Mouse (Mus musculus): ENCODE measurements around the gene Osmr. TPM values are rescaled to one million over a fixed set of nuclear protein-coding genes. Genes with fewer than 3 reads are reported as not detected.
"Not testable (repeated sequence)": the region's sequence is repeated elsewhere in the genome, so short reads cannot be mapped to it uniquely, and the experiment has no call there.

Gene Osmr
- total RNA-seq, 4 experiments from 2014 or later: 6.4 to 14.2 (median 10.4) TPM

DNA sequence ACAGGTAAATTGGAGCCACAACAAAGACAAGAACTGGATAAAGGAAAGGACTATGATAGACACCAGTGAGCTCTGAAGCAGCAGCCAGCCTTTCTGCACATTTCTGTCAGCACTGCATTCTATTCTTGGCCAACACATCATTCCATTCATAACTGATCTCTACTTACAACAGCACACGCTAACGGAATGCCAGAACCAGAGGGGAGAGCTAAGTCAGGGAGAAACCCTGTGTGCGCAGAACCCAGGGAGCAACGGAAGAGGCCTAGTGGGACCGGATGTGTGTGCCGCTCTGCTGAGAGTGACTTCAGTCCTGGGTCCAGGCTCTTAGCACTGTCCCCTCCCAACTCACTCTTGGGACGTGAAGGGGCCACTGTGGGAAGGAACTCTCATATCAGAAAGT lies 13.2 kb downstream of the Osmr start:
- no peak for DNase-seq

DNA sequence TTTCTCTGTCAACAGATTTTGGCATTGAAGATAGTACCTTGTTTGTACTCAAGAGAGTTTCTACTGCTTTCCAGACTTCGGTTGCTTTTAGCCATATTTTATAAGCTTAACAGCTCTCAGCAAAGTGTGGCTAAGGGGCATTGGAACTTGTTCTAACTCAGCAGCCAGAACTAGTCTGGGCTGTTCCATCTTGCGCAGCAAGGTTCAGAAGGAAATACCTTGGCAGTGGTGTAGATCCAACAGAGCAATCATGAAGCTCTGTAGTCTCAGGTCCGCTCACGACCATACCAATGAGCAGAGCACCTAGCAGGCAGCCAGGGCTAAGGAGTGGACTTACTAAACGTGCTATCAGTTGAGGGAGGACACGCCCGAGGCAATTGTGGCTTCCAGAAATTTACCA lies 15.0 kb downstream of the Osmr start:
- DNase-seq: no peak

DNA sequence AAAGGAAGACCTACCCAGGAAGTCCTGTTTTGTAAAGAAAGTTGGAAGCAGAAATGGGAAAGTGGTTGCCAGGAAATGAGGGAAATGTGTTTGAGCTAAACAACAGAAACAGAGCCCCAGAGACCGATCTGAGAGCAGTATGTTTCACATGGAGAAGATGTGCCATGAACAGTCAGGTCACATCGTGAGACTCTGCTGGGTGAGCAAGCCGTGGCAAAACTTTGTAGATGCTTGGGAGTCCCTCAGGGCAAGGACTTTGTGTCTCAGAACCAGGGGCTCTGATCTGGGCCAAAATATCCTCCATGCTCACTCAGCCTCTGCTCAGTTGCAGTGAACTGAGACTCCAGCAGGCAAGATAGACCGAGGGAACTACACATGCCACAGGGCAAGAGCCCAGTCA lies 15.9 kb downstream of the Osmr start:
- DNase-seq: no peak

DNA sequence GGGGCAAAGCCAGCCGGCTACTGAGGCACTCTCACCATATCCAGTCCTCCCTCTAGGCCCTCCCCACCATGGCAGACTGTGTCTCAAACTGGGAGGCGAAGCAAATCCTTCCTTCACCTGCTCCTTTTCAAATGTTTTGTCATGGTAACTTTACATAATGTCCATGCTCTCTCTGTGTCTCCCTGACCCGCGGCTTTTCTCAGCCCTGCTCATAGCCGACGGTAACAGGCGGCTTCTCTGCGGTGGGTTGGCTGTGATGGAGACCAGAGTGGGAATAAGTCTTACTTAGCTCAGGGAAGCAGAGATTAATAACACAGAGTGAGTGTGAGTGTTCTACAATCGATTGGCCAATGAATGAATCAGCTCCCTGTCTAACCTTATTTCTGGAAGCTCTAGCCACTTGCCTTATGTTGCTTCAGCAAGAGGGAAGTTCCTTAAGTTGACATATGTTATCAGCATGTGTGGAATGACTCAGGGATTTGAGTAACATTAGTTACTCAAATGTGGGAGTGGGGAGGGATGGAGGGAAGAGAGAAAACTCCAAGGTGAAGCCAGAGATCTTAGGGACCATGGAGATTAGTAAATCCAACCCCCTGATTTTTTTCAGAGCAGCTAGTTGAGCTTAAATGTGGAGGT lies 17.4 kb downstream of the Osmr start:
- no peak for DNase-seq

DNA sequence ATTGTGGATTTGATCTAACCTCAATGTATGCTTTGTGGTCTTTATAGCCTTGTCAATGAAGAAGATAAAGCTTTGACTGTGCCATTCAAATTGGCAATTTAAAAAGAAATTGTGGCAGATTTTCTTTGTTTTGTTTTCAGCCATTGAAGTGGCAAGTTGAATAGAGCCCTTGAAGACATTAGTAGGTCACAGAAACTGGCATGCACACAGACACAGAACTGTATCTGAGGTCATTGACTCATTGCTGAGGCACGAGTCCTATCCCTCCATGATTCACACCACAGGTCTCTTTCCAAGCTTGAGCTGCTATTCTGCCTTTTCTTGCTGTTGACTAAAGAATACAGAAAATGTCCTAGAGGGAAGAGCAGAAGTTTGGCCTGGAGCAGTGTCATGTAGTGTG lies 24.9 kb downstream of the Osmr start:
- DNase-seq: peak; percentile 45

GRCm38 (mm10) chr15:6840199-6840598 lies 34.6 kb downstream of the Osmr start:
- no peak for DNase-seq

GRCm38 (mm10) chr15:6815807-6816206 lies 59.0 kb downstream of the Osmr start:
- DNase-seq: no peak

DNA sequence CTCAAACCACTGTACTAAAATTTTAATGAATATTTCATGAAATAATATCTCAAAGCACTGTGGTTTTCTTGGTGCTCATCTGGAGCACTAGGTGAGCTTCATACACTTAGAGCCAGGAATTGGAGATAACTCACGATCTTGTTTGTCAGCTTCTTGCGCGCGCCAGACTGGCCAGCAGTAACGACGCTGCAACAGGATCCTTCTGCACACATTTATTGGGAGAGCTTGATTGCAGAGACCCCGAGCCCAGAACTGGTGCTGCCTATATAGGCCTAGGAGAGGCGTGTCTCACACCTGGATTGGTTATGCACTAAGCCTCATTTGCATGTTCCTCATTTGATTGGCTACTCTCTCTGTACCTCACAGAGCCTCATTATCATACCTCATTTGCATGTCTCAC lies 73.6 kb downstream of the Osmr start:
- not testable (repeated sequence) for DNase-seq

DNA sequence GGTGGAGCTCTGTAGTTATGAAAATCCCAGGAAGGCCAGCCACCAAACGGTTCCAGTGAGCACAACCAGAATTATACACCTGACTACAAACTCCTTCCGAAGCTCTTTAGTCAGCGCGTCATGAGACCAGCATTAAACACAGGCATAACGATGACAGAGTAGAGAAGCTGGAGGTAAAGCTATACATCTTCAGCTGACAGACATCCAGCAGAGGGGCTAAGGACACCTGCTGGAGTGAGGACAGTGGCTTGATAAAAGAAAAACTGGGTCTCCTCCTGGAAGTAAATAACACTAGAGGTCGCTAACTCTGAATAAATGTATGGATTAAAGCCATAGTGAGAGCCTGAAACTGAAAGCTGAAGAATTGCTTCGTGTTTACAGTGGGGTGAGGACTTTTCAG lies 81.9 kb downstream of the Osmr start:
- no peak for DNase-seq

GRCm38 (mm10) chr15:6791648-6792047 lies 83.1 kb downstream of the Osmr start:
- DNase-seq: no peak

DNA sequence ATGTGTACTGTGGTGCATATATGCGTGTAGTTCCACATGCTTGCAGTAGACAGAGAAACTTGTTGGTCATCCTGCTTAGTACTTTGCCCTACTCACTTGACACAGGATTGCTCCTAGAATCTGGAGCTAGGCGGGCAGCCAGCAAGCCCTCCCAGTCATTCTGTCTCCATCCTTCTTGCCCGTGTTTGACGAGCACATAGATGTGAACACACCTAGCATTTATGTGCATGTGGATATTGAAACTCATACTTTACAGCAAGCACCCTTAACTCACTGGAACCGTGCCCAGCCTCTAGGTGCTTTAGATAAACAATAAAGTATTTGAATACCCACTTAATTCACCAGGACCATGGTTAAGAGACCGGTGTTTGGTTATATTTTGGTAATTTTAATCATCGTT lies 84.8 kb downstream of the Osmr start:
- DNase-seq: no peak

DNA sequence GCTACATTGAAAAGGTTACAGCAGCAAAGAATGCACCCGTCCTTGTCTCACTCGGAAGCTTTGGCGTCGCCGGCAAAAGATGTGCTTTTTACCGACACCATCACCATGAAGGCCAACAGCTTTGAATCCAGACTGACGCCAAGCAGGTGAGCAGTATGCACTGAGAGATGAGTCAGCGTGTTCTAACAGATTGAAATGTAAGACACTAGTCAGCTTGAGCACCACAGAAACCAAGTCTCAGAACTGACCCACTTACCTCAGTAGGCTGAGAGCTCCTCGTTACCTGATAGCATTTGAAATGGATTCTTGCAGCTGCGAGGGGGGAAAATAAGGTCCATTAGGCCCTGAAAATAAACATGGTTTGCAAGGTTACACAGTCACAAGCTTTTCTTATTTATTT lies 87.5 kb downstream of the Osmr start:
- DNase-seq: no peak

GRCm38 (mm10) chr15:6786212-6786611 lies 88.6 kb downstream of the Osmr start:
- no peak for DNase-seq

DNA sequence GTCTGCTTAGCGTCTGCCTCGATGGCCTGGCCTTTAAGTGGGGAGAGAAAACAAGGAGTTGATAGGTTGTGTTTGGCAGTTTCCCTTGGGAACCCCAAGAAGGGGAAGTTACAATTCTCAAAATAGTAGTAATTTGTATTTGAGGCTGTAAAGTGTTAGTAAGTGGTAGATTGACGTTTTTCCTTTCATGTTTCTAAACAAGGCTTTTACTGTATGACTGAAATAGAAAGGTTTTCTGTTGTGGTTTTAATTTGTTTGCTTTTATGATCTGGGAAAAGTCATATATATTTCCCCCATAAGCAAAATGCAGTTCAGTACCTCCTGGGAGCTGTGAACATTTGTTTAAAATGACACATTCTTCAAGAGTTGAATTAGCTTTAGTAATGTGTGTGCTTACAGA lies 102.5 kb downstream of the Osmr start:
- DNase-seq: no peak

Other genes with a start within 250 kb of the Osmr start
- gene Rictor, start 166.6 kb downstream of the Osmr start, total RNA-seq (2022): 10 to 100 TPM; 24.4 to 40.5 (median 28.9) TPM
- gene Lifr, start 215.6 kb upstream of the Osmr start, total RNA-seq (2022): 10 to 100 TPM; 44.0 to 95.8 (median 70.5) TPM